Mouse (Mus musculus) forebrain, embryonic 16.5 days (tissue): ENCODE measurements at regions not wholly inside any gene's neighbourhood (a gene's known extent, or its start where the extent isn't known, plus 50 kb on each side); places are given as distances from the start of the nearest gene placed in this dataset.
"Not testable (repeated sequence)": the region's sequence is repeated elsewhere in the genome, so short reads cannot be mapped to it uniquely, and the experiment has no call there.

Source experiments
- ATAC-seq: fragments of 200-750 bp; cut with Nextera tagmentation; 2 replicates; pipeline ENCODE4 v1.8.0; 2017; ENCODE audit warnings: mild to moderate bottlenecking, moderate library complexity
- H3K27ac ChIP-seq: fragments of 300-500 bp; sonication (generic); 2 replicates; pipeline ENCODE4 v1.5.1; 2014; ENCODE audit warnings: low read length, control low read depth
- H3K27me3 ChIP-seq: fragments of 300-500 bp; sonication (generic); replicated peaks from 2 replicates; pipeline ENCODE4 v1.6.1; 2014; ENCODE audit warnings: low read length; ENCODE audit not compliant: control insufficient read depth, insufficient read depth
- H3K36me3 ChIP-seq: fragments of 300-500 bp; sonication (generic); 2 replicates; pipeline ENCODE4 v1.6.1; 2014; ENCODE audit not compliant: control insufficient read depth, insufficient read depth
- H3K4me1 ChIP-seq: fragments of 300-500 bp; sonication (generic); replicated peaks from 2 replicates; pipeline ENCODE4 v1.6.1; 2014; ENCODE audit warnings: low read length; ENCODE audit not compliant: control insufficient read depth, insufficient read depth
- H3K4me2 ChIP-seq: fragments of 300-500 bp; sonication (generic); 2 replicates; pipeline ENCODE4 v1.6.1; 2014; ENCODE audit warnings: mild to moderate bottlenecking, low read length, control low read depth
- H3K4me3 ChIP-seq: fragments of 300-500 bp; sonication (generic); replicated peaks from 2 replicates; pipeline ENCODE4 v1.5.1; 2014; ENCODE audit warnings: mild to moderate bottlenecking, low read length, control low read depth
- H3K9ac ChIP-seq: fragments of 300-500 bp; sonication (generic); replicated peaks from 2 replicates; pipeline ENCODE4 v1.6.1; 2014; ENCODE audit warnings: low read depth, low read length, control low read depth
- H3K9me3 ChIP-seq: fragments of 300-500 bp; sonication (generic); 2 replicates; pipeline ENCODE4 v1.6.1; 2016; ENCODE audit warnings: low read length; ENCODE audit not compliant: control insufficient read depth
- WGBS: fragments of 180-500 bp; shearing (Covaris S2); extraction: QIAGEN DNeasy Blood & Tissue Kit; methylation state at CpG from one replicate; pipeline ENCODE4 v1.1.7; 2014; 5-methylcytosine and 5-hydroxymethylcytosine counted together

GRCm38 (mm10) chr16:57945404-57945803, 190.9 kb upstream of the Col8a1 start:
- Histone ChIP-seq H3K36me3 (no peaks in the 10 kb centered on the region), H3K4me2 (no peak overlapping the region), H3K27me3 (no peaks in the 10 kb centered on the region), H3K9me3 (no peaks in the 10 kb centered on the region), H3K27ac (no peak overlapping the region), H3K9ac (no peak overlapping the region), H3K4me3 (no peak overlapping the region), H3K4me1 (no peaks in the 10 kb centered on the region)
- no peak for ATAC-seq
- WGBS = 27% methylated on average over 6 of the region's 6 CpGs

- 32% methylated on average over 3 of the region's 3 CpGs for WGBS
- Histone ChIP-seq H3K36me3 (no peaks in the 10 kb centered on the region), H3K27me3 (no peaks in the 10 kb centered on the region), H3K4me1 (no peaks in the 10 kb centered on the region), H3K9ac (no peak overlapping the region), H3K4me2 (no peak overlapping the region), H3K27ac (no peak overlapping the region), H3K4me3 (no peak overlapping the region), H3K9me3 (no peaks in the 10 kb centered on the region)
- ATAC-seq = no peak
These were observed 192.8 kb upstream of the Col8a1 start for GRCm38 (mm10) chr16:57947309-57947708.

GRCm38 (mm10) chr16:57949680-57950079, 195.1 kb upstream of the Col8a1 start:
- Histone ChIP-seq H3K4me3 (no peak overlapping the region), H3K9me3 (no peaks in the 10 kb centered on the region)
- 90% methylated on average over 3 of the region's 3 CpGs for WGBS

GRCm38 (mm10) chr16:57970956-57971355, 216.4 kb upstream of the Col8a1 start:
- WGBS = 69% methylated on average over 1 of the region's 1 CpGs
- no peaks in the 10 kb centered on the region for H3K36me3 ChIP-seq
- no peaks in the 10 kb centered on the region for H3K4me1 ChIP-seq
- no peak overlapping the region for H3K9ac ChIP-seq
- H3K27ac ChIP-seq = no peak overlapping the region
- no peaks in the 10 kb centered on the region for H3K27me3 ChIP-seq
- no peak for ATAC-seq
- no peaks in the 10 kb centered on the region for H3K9me3 ChIP-seq
- no peak overlapping the region for H3K4me3 ChIP-seq
- no peak overlapping the region for H3K4me2 ChIP-seq

More at GRCm38 (mm10) chr16:57949680-57950079, 195.1 kb upstream of the Col8a1 start:
- Histone ChIP-seq H3K9ac (no peak overlapping the region), H3K27ac (no peak overlapping the region), H3K27me3 (no peaks in the 10 kb centered on the region), H3K4me1 (no peaks in the 10 kb centered on the region), H3K4me2 (no peak overlapping the region), H3K36me3 (no peaks in the 10 kb centered on the region)
- ATAC-seq = no peak

- no peak overlapping the region for H3K4me2 ChIP-seq
- H3K9ac ChIP-seq = no peak overlapping the region
- no peaks in the 10 kb centered on the region for H3K4me1 ChIP-seq
- no peak for ATAC-seq
- 88% methylated on average over 5 of the region's 5 CpGs for WGBS
- no peak overlapping the region for H3K27ac ChIP-seq
- H3K9me3 ChIP-seq = no peaks in the 10 kb centered on the region
- H3K4me3 ChIP-seq = no peak overlapping the region
- H3K36me3 ChIP-seq = no peaks in the 10 kb centered on the region
- H3K27me3 ChIP-seq = no peaks in the 10 kb centered on the region
These were observed 229.6 kb upstream of the Col8a1 start for GRCm38 (mm10) chr16:57984111-57984510.

- no peaks in the 10 kb centered on the region for H3K9me3 ChIP-seq
- WGBS = 69% methylated on average over 3 of the region's 3 CpGs
- no peak overlapping the region for H3K4me2 ChIP-seq
- no peak overlapping the region for H3K27ac ChIP-seq
- H3K27me3 ChIP-seq = no peaks in the 10 kb centered on the region
- H3K4me3 ChIP-seq = no peak overlapping the region
- no peaks in the 10 kb centered on the region for H3K36me3 ChIP-seq
- peak; percentile 70 for ATAC-seq
- H3K9ac ChIP-seq = no peak overlapping the region
- no peaks in the 10 kb centered on the region for H3K4me1 ChIP-seq
These were observed 251.2 kb upstream of the Col8a1 start for GRCm38 (mm10) chr16:58005740-58006139.

- no peaks in the 10 kb centered on the region for H3K4me1 ChIP-seq
- H3K36me3 ChIP-seq = no peaks in the 10 kb centered on the region
- peaks cover 4% of the 10 kb centered on the region; the same call in 1 of the 2 replicates for H3K9me3 ChIP-seq
- no peak overlapping the region for H3K27ac ChIP-seq
- no peak for ATAC-seq
- 62% methylated on average over 1 of the region's 1 CpGs for WGBS
- H3K27me3 ChIP-seq = no peaks in the 10 kb centered on the region
- H3K4me3 ChIP-seq = no peak overlapping the region
- H3K9ac ChIP-seq = no peak overlapping the region
- no peak overlapping the region for H3K4me2 ChIP-seq
These were observed 259.0 kb upstream of the Col8a1 start for GRCm38 (mm10) chr16:58013557-58013956.

- Histone ChIP-seq H3K4me3 (no peak overlapping the region), H3K9ac (no peak overlapping the region), H3K4me1 (no peaks in the 10 kb centered on the region), H3K9me3 (no peaks in the 10 kb centered on the region), H3K36me3 (no peaks in the 10 kb centered on the region), H3K27ac (no peak overlapping the region), H3K4me2 (no peak overlapping the region), H3K27me3 (no peaks in the 10 kb centered on the region)
- 84% methylated on average over 2 of the region's 2 CpGs for WGBS
- ATAC-seq = no peak
These were observed 273.0 kb upstream of the Col8a1 start for GRCm38 (mm10) chr16:58027525-58027924.

- not testable (repeated sequence) for H3K9me3 ChIP-seq, H3K4me1 ChIP-seq, H3K4me3 ChIP-seq, ATAC-seq, H3K27ac ChIP-seq, H3K9ac ChIP-seq, H3K27me3 ChIP-seq, H3K36me3 ChIP-seq, H3K4me2 ChIP-seq
- 86% methylated on average over 1 of the region's 1 CpGs for WGBS
These were observed 274.0 kb upstream of the Col8a1 start for GRCm38 (mm10) chr16:58028541-58028940.

- H3K4me3 ChIP-seq = no peak overlapping the region
- 65% methylated on average over 5 of the region's 5 CpGs for WGBS
- no peaks in the 10 kb centered on the region for H3K27me3 ChIP-seq
- no peak overlapping the region for H3K9ac ChIP-seq
- H3K9me3 ChIP-seq = no peaks in the 10 kb centered on the region
- no peak overlapping the region for H3K27ac ChIP-seq
- no peak overlapping the region for H3K4me2 ChIP-seq
- peak; percentile 50 for ATAC-seq
- H3K4me1 ChIP-seq = no peaks in the 10 kb centered on the region
- no peaks in the 10 kb centered on the region for H3K36me3 ChIP-seq
These were observed 275.1 kb upstream of the Col8a1 start for GRCm38 (mm10) chr16:58029674-58030073.
